ENCODE assay signal across 17 mouse cellular contexts in the genomic region with DNA sequence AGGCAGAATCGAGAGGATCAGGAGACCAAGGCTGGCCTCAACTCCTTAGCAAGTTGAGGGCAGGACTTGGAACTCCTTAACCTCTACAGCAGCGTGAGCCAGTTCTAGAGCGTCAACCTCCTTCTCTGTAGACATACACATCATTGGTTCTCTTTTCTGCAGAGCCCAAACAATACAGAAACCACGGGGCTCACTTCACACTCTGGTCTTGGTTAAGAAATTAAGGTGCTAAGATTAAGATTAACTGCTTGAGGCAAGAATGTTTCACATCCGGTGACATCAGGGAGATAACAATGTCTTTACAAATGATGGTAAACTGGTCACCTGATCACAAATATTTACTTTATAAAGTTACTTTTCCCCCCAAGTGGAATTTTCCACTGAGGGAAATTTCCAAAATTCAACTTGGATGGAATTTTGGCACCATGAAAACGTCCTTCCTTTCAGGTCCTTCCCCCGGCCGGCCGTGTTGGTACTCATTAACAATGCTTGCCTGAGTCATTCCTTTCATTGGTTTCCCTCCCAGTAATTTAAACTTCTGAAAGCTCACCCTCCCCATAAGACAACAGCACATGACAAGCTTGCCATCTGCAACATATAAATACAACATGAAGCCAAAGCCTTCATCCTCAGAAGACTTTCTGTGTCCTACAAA.
A peak's percentile ranks its signal among the peaks of the same experiment; 100 is the strongest.
DNase-seq lines count a peak whose midpoint lies in the region; ATAC-seq lines count a peak whose summit lies in the region.
"Had no signal": no experiment of that assay in that cellular context is flagged by ENCODE, and none has a peak within 500 bp of the region (broad histone marks: within the 10 kb centered on the region; RNA-seq: fewer than 3 reads in every experiment).

No protein-coding gene starts in this region.

- H3K4me3 ChIP-seq in heart, embryonic 11.5 days (ENCODE audit: low read depth, low read length) = no peak overlapping the region
- H3K4me3 ChIP-seq in limb, embryonic 10.5 days = no peak overlapping the region
- no peak overlapping the region for H3K4me3 ChIP-seq in hindbrain, embryonic 13.5 days
- H3K4me3 ChIP-seq: embryonic facial prominence, embryonic 13.5 days; layer of hippocampus, adult 2 months; limb, embryonic 15.5 days; liver, embryonic 15.5 days had no signal

- WGBS in heart, embryonic 11.5 days (ENCODE audit: insufficient replicate concordance) = 79% methylated on average over 9 of the region's 9 CpGs
- WGBS in limb, embryonic 10.5 days = 90% methylated on average over 9 of the region's 9 CpGs
- WGBS in hindbrain, embryonic 13.5 days = 84% methylated on average over 9 of the region's 9 CpGs

- H3K9ac ChIP-seq in heart, embryonic 11.5 days (ENCODE audit: low read depth, low read length) = no peak overlapping the region
- no peak overlapping the region for H3K9ac ChIP-seq in hindbrain, embryonic 13.5 days
- H3K9ac ChIP-seq: embryonic facial prominence, embryonic 13.5 days; limb, embryonic 15.5 days; liver, embryonic 15.5 days had no signal

- no peak overlapping the region for H3K27ac ChIP-seq in heart, embryonic 11.5 days (ENCODE audit: low read depth, low read length)
- H3K27ac ChIP-seq in limb, embryonic 10.5 days = 0 out of 2 replicates have a peak overlapping the region, but pooled peaks have one; percentile 8
- no peak overlapping the region for H3K27ac ChIP-seq in hindbrain, embryonic 13.5 days
- H3K27ac ChIP-seq: embryonic facial prominence, embryonic 13.5 days; layer of hippocampus, adult 2 months; limb, embryonic 15.5 days; liver, embryonic 15.5 days; macrophage had no signal

- peak; percentile 24 for DNase-seq in heart, adult 8-10 months (ENCODE audit: low spot score)
- DNase-seq in Muller cell, postnatal 12 days (ENCODE audit: inconsistent ontology term) = peak; percentile 60
- DNase-seq in kidney, adult 8-10 months = peak; percentile 53 to 55
- no peak for DNase-seq in limb, embryonic 10.5 days (ENCODE audit: low spot score)
- no peak for DNase-seq in cerebellum, postnatal 10 days
- DNase-seq: cerebellum, adult 9-10 months; layer of hippocampus, postnatal 36 days had no signal

- no peaks in the 10 kb centered on the region for H3K9me3 ChIP-seq in heart, embryonic 11.5 days (replicated peaks; ENCODE audit: control insufficient read depth, low read length)
- no peaks in the 10 kb centered on the region for H3K9me3 ChIP-seq in limb, embryonic 10.5 days (replicated peaks)
- no peaks in the 10 kb centered on the region for H3K9me3 ChIP-seq in hindbrain, embryonic 13.5 days
- H3K9me3 ChIP-seq: embryonic facial prominence, embryonic 13.5 days; limb, embryonic 15.5 days; liver, embryonic 15.5 days had no signal

- H3K4me1 ChIP-seq in heart, embryonic 11.5 days (ENCODE audit: control insufficient read depth, insufficient read depth, low read length) = peaks cover 5% of the 10 kb centered on the region; the same call in 1 of the 2 replicates
- H3K4me1 ChIP-seq in limb, embryonic 10.5 days = peaks cover 16% of the 10 kb centered on the region
- H3K4me1 ChIP-seq in hindbrain, embryonic 13.5 days (replicated peaks) = peaks cover 5% of the 10 kb centered on the region

- no peak overlapping the region for H3K4me2 ChIP-seq in heart, embryonic 11.5 days
- no peak overlapping the region for H3K4me2 ChIP-seq in hindbrain, embryonic 13.5 days
- H3K4me2 ChIP-seq: embryonic facial prominence, embryonic 13.5 days; limb, embryonic 15.5 days; liver, embryonic 15.5 days; midbrain, embryonic 11.5 days had no signal

- H3K36me3 ChIP-seq in heart, embryonic 11.5 days (ENCODE audit: control insufficient read depth, insufficient read depth, low read length) = no peaks in the 10 kb centered on the region
- no peaks in the 10 kb centered on the region for H3K36me3 ChIP-seq in limb, embryonic 10.5 days
- H3K36me3 ChIP-seq in hindbrain, embryonic 13.5 days = no peaks in the 10 kb centered on the region
- H3K36me3 ChIP-seq: embryonic facial prominence, embryonic 13.5 days; limb, embryonic 15.5 days; liver, embryonic 15.5 days had no signal

- ATAC-seq in heart, embryonic 11.5 days (replicated peaks; ENCODE audit: insufficient number of reproducible peaks, low FRiP score, low TSS enrichment) = no peak
- no peak for ATAC-seq in hindbrain, embryonic 13.5 days (ENCODE audit: low FRiP score)
- no peak for ATAC-seq in erythroid progenitor cell, adult 5-6 weeks (replicated peaks; ENCODE audit: low FRiP score, poor library complexity, severe bottlenecking)
- ATAC-seq: forebrain, embryonic 16.5 days had no signal

- no peaks in the 10 kb centered on the region for H3K27me3 ChIP-seq in heart, embryonic 11.5 days (ENCODE audit: control insufficient read depth, insufficient read depth, low read length)
- no peaks in the 10 kb centered on the region for H3K27me3 ChIP-seq in limb, embryonic 10.5 days (ENCODE audit: low read depth, poor library complexity, severe bottlenecking)
- H3K27me3 ChIP-seq in hindbrain, embryonic 13.5 days = no peaks in the 10 kb centered on the region
- H3K27me3 ChIP-seq: embryonic facial prominence, embryonic 13.5 days; limb, embryonic 15.5 days; liver, embryonic 15.5 days had no signal

Comparison
In these comparisons a context has a peak if more than half of its experiments do, and no peak if none do; other contexts are left out.
1. DNase-seq: peak in heart, adult 8-10 months (single experiment), Muller cell, postnatal 12 days (single experiment) and kidney, adult 8-10 months (2 of 2); none in limb, embryonic 10.5 days (single experiment) and cerebellum, postnatal 10 days (0 of 2).